Mouse (Mus musculus) mouse embryonic stem cell (cell line): Measurements from ENCODE around the gene Kbtbd13.

ENCODE experiments used
- in situ Hi-C, 2 experiments: fragments of 300-500 bp; cut with MboI; formaldehyde crosslinking; loops; 1 replicate in 1 of 2; 3 replicates in 1 of 2; pipeline ENCODE4 v1.14.3; 2019 to 2020; ENCODE audit warnings: low sequenced_read_pairs in 2 of 2, low pct_unique_long_range_greater_than_20kb in 1 of 2, mixed read lengths in 1 of 2; ENCODE audit not compliant: unreplicated experiment in 1 of 2

The Kbtbd13 gene

DNA sequence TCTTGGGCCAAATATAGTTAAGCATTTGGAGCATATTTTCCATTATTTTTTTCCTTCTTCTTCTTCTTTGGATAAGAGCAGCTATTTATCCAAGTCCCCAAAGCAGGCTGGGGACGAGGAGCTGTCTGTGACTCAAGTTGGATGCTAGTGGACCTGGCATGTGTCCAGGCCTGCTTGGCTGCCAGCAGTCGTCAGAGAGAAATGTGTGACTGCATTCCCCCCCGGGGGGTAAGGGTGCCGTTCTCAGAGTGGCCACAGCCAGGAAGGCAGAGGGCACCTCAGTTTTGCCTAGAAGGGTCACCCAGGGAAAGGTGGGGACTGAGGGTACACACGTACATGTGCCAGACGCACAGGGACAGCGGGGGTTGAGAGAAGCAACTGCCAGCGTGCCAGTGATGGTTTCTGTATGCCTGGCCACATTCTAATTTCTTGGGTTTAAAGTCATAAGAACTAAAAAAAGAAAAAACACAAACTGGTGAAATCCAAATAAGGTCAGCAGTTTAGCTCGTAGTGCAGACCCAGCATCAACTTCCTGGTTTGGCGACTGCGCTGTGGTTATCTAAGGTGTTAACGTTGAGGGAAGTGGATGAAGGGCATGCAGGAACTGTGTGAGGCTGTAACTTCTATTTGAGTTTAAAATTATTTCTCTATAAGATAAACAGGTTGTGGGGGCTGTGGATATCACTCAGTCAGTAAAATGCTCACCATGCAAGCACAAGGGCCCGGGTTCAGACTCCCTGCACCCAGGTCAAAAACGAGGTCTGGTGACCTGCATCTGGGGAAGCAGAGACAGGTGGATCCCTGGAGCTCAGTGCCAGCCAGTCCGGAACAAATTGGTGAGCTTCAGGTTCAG, 13.1 kb upstream of the Kbtbd13 start:
- in situ Hi-C loops, result no loop called here

DNA sequence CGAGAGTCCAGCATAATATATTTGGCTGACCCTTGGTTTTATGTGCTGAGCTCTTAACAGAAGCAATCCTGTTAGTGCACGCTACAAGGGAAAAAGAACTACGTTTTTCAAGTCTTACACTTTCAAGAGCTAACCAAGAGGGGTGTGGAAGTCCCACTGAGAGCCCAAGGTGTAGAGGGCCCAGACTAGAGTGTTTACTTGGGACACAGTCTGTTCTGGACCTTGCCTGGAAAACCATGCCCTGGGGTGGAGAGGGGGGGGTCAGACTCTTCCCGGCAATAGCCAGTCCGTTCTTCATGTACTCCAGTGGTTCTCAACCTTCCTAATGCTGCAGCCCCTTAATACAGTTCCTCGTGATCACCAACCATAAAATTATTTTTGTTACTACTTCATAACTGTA, 8.5 kb upstream of the Kbtbd13 start:
- in situ Hi-C loops, result no loop called here

DNA sequence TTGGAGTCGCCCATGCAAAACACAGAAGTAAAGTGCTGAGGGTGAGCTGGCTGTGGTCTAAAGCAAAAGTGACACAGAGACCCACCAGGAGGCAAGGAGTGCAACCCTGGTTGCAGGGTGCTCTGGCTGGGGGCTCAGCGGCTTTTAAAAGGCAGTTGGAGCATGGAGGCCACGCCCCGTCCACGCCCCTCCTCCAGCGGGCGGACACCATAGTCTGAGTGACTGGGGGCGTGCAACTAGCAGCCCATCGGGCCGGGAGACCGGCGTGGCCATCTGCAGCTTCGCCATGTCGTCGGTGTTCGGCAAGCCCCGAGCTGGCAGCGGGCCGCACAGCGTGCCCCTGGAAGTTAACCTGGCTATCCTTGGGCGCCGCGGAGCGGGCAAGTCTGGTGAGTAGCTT, 6.8 kb upstream of the Kbtbd13 start, which contains the start of gene Rasl12:
Gene Rasl12, plus strand, starts transcription at position 228 of the 400 bp plus-strand sequence.
- in situ Hi-C loops, result no loop called here

DNA sequence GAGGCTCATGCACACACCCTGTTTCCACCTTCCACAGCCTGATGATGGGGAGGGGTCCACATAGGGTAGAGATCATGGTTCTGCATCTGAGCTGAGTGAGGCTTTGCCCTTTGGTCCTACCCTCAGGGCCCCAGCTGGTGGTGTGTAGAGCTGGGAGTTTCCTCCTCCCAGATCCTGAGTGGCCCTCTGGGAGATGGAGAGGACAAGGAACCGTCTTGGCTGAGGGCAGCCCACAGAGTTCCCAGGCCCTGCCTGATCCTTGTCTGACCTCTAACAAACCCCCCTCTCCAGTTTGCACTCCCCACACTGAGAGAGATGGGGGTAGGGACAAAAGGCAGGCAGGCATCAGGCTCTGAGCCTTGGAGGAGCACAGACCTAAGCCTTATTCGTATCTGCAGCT, 2.9 kb upstream of the Kbtbd13 start:
- in situ Hi-C loops, result no loop called here

DNA sequence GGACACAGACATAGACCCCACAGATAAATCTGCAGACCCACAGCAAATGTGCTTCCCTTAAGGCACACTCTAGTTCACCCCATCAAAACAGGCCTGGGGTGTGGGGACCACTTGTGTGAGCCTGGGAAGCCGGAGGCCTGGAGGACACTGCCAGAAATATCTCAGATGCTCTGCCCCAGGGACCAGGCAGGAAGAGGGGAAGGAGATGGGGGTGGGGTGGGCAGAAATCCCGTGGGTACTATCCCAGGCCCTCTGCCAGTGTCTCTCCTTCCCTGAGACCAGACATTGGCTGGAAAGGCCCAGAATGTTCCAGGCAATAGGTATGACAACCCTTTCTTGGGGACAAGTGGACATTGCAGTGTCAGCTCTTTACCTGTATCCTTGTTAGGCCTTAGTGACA, 2.2 kb upstream of the Kbtbd13 start:
- in situ Hi-C loops, result no loop called here

DNA sequence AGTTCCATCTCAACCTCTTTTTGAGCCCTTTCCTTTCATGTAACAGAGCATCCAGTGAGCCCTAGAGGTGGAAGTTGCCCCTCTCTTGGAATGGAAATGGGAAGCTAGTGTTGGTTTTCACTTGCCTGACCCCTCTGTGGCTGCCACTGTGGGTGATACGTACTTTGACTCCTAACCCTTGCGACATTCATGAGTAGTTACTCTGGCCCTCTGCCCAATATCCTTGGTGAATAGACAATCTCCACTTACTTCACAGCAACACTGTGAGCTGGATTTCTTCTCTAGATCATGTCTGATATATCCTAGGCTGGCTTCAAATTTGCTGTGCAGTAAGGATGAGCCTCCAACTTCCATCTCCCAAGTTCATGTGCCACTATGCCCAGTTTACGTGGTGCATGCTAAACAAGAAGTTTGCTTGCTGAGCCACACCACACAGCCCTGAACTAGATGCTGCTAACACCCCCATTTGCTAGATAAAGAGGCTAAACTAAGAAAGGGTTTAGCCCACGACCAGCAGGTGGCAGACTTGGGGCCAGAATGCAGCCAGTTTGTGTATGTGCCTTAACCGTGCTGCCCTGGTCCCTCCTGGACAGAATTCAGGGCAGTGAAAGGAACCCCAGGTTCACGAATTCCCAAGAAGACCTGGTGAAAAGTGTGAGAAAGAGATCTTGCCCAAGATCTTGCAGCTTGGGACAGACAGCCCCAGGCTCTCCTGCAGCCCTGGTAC, 1.3 kb upstream of the Kbtbd13 start:
- in situ Hi-C loops, result no loop called here

DNA sequence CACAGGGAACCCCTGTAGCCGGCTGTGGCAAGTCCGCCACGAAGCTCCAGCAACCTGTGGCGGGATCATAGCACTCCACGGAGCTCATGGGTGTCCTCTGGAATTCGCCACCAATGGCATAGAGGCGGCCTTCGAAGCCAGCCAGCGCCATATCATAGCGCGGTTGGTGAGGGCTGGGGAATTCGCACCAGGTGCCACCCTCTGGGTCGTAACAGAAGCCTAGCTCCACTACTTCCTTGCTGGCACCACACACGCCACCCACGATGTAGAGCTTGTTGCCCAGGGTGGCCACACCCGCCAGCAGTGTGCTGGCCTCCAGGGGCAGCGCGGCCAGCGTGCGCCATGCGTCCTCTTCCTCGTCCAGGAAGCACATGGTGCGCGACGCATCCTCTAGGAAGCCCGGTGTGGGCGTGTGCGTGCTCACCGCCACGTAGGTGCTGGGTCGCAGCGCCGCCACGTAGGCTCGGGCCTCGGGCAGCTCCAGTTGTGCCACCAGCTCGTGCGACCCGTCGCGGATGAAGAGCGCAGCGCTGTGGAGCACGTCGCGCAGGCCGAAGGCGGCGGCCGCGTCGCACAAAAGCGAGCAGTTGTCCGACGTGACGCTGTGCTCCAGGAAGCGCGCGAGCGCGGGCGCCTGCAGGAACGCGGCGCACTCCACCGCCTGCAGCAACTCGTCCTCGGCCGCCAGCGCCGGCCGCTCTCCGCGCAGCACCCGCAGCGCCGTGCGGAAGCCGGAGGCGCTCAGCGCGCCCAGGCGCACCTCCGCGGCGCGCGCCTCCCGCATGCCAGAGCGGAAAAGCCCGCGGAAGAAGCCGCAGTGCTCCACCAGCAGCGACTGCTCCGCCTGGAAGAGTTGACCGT, 470 bp downstream of the Kbtbd13 start:
- in situ Hi-C loops, result no loop called here

DNA sequence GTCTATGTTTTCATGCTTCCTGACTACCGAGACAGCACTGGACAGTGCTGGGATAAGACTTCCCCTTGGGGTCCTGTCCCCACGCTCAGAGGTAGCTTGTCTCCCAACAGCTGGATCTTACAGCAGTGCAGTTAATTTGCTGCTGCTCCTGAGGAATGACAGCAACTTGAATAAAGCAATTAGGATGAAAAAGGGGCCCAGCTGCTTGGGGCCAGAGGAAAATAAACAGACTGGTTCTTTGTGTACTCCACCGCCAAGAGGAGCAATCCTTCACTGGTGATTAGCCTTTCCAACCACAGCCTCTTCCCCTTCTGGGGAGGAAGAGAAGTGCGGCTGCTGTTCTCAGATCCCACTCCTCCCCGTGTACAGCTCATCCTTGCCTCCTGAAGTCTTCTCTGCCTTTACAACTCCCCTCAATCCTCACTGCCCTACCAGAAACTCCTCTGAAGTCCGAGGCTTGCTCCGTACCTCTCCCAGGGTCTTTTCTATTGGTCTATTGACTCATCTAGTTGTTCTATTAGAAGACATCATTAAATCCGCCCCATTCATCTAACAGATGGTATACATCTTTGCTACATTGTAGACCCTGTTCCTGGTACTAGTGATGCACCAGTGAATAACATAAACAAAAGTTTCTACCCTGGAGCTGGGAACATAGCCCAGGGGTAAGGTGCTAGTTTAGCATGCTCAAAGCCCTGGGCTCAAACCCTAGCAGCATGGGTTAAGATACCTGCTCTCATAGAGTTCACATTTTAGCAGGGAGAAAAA, 4.9 kb downstream of the Kbtbd13 start:
- in situ Hi-C loops, result no loop called here

DNA sequence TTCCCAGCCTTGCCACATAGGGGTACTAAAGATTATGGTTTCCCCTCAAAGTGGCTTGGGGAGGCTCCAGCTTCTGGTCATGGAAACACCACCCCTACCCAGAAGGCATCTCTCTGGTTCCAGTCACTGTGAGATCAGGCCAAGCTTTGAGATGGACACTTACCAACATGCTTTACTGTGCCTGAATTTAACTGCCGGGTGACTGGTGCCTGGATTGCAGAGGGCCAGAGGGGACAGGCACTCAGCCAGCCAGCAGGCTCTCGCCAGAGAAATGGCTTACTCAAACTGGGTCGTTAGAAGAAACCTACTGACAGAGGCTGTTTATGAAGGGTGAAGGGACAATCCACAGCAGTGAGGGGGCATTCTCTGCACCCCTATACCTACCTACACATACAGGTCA, 7.2 kb downstream of the Kbtbd13 start:
- in situ Hi-C loops, result no loop called here

DNA sequence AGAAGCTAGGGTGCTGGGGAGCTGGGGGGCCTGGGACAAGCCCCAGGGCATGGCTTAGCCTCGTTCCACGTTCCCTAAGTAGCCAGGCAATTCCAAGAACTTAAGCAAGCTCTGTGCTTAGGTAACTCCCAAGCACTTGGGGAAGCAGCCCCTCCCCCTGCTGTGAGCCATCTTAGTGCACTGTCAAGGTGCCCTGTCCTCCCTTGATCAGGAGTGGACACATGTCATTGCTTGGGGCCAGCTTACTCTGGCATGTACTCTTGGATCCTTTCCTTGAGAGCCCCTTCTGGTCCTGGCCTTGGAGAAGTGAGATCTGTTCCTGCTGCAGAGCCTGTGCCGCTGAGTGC, 8.7 kb downstream of the Kbtbd13 start:
- in situ Hi-C loops, result no loop called here

DNA sequence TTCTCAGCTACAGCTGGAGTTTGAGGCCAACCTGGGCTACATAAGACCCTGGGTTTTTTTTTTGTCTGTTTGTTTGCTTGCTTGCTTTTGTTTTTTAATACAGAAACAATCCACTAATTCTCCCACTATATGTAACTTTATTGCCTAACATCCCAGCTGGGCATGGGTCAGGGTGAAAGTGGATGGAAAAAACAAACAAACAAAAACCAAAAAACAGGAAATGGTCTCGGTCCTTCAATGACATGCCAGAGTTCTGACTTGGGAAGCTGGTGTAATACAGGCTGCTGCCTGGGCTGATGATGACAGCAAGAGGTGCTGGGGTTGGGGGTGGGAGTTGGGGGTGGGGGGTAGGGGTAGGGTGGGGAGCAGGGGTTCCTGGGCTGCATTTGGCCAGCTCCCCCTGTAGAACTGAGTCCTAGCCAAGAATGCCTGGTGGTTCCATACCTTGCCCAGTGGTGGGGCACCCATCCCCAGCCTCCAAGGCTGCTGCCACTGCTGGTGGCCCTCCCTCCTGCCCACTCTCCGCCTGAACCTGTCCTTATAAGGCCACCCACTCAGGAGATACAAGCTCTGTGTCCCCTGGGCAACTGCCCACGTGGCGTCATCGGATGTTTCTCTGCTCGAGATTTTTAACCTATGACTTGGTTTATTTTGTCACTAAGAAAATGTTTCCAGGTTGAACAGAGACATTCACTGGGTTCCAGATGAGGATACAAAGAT, 9.3 kb downstream of the Kbtbd13 start:
- in situ Hi-C loops, result no loop called here

DNA sequence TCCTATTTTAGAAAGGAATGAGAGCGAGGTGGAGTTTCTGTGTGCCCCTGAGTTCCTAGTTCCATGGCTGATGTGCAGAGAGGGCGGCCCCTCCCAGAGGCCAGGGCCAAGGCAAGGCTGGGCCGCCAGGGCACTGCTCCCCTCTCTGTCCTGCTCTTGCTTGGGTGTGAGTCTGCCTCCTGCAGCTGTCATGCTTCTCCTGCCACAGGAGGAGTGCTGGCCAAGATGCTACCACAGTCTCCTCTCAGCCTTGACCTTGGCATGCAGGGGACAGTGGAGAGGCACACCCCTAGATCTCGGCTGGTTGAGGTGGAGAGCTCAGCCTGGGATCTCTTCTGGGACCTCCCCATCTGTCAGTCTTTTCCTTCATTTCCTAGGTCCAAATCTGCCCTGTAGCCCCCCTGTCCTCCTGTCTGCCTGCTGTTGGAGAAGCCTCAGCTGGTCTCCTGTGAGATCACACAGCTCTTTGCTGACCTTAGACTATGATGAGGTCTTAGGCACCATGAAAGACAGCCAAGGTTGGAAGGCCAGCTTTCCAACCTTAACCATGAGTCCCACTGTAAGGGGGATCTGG, 10.3 kb downstream of the Kbtbd13 start:
- in situ Hi-C loops, result no loop called here

DNA sequence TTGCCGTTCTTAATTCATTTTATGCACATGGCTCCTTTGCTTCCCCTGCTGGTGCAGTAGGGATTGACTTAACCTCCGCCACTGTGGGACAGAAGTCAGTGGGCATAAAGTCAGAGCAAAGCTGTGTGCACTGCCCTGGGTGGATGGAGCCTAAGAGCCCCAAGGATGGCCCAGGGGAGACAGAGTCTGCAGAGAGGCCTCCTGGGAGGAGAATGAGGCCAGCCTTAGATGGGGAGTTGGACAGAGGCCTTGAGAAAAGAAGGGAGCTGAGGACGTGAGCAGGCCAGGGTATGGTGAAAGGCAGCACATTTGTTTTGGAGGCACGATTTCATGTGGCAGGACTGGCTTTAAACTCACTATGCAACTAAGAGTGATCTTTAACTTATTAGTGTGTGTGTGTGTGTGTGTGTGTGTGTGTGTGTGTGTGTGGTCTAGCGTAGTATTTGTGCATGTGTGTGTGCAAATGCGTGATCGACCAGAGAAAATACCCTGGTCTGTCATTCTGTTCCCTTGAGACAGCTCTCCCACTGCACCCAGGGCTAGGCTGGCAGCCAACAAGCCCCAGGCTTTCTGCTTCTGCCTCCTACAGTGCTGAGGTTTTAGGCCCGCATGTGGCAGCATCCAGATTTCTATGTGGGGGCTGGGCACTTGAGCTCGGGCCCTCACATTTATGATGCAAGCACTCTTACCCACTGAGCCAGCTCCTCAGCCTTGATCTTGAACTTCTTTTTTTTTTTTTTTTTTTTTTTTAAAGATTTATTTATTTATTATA, 16.1 kb downstream of the Kbtbd13 start:
- in situ Hi-C loops, result no loop called here

DNA sequence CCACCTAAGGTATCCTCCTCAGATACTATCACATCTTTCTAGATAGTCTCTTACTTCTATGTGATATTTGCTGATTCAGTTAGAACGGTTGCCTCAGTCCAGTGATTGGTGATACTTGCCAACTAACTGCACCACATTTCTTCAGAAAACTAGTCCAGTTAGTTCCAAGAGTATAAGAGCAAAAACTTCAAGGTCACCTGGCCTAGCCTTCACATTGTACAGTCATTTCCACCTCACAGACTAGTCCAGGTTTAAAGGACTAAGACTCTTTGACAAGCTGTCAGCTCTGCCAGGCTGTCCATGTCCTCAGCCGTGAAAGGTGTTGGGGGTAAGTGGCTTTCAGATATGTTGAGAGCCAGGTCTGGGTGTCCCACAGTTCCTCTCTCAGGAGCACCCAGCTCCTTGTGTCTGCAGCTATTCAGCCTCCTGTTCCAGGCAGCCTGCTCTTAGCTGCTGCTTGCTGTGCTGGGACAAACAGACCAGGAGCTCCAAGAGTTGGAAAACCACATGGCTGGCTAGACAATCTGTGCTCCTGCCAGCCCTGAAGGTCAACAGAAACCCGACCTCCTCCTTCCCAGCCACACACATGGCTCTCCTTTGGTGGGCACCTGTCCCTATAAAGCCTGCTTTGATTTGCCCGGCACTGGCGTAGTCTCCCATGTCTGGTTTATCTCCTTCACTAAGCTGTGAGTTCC, 16.8 kb downstream of the Kbtbd13 start:
- in situ Hi-C loops, result no loop called here

DNA sequence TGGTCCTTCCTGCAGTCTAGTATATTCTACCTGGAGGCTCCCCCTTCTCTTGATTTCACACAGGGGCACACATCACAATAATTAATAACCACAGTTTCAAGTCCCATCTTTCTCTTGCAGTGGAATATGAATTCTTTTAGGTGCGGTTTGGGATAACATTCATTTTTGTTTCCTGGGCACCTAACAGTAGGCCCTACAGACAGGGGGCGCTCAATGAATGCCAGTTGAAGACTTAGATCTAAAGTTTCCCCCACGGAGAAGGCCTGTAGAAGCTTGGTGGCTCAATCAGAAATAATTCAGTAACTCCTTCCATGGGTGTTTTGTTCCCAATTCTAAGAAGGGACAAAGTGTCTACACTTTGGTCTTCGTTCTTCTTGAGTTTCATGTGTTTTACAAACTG, 19.0 kb downstream of the Kbtbd13 start:
- in situ Hi-C loops, result no loop called here

DNA sequence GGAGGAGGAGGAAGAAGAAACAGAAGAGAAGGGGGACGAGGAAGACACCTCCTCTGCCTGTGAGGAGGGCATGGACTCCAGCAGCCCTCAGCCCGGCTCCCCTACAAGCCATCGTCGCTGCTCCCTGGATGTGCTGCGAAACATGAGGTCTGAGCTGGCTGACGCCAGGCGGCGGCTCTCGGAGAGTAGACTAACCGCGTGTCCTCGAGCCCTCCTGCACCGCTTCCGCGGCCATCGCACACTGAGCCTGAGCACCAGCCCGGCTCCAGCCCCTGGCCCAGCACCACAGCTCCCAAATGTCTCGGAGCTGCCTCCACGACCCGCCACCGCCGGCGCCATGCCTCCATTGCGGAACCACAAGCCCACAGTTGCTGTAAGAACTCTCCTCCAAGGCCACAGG, 19.7 kb downstream of the Kbtbd13 start:
- in situ Hi-C loops, result no loop called here
